Mouse (Mus musculus) stomach, embryonic 14.5 days (tissue): Measurements from ENCODE around the gene Bcar3. TPM values are rescaled to one million over a fixed set of nuclear protein-coding genes. Genes with fewer than 3 reads are reported as not detected.
A peak's percentile ranks its signal among the peaks of the same experiment; 100 is the strongest.
"Not testable (repeated sequence)": the region's sequence is repeated elsewhere in the genome, so short reads cannot be mapped to it uniquely, and the experiment has no call there.

ENCODE experiments used
- ATAC-seq: fragments of 200-750 bp; cut with Nextera tagmentation; 2 replicates; pipeline ENCODE4 v1.8.0; 2017; ENCODE audit warnings: low read depth, moderate TSS enrichment; ENCODE audit not compliant: insufficient number of reproducible peaks, insufficient read depth, low FRiP score
- H3K27ac ChIP-seq: fragments of 300-500 bp; sonication (generic); 2 replicates; pipeline ENCODE4 v1.5.1; 2014; ENCODE audit warnings: mild to moderate bottlenecking, low read length, moderate library complexity, mixed read lengths
- H3K27me3 ChIP-seq: fragments of 300-500 bp; sonication (generic); 2 replicates; pipeline ENCODE4 v1.6.1; 2014; ENCODE audit warnings: low read length, control low read depth, mixed read lengths; ENCODE audit not compliant: control insufficient read depth, insufficient read depth
- H3K36me3 ChIP-seq: fragments of 300-500 bp; sonication (generic); 2 replicates; pipeline ENCODE4 v1.6.1; 2014; ENCODE audit warnings: mild to moderate bottlenecking, control low read depth, low read length, moderate library complexity, mixed read lengths; ENCODE audit not compliant: control insufficient read depth, insufficient read depth
- H3K4me1 ChIP-seq: fragments of 300-500 bp; sonication (generic); 2 replicates; pipeline ENCODE4 v1.6.1; 2014; ENCODE audit warnings: low read length, control low read depth, mixed read lengths; ENCODE audit not compliant: control insufficient read depth, insufficient read depth
- H3K4me2 ChIP-seq: fragments of 300-500 bp; sonication (generic); replicated peaks from 2 replicates; pipeline ENCODE4 v1.6.1; 2014; ENCODE audit warnings: low read depth, low read length, control low read depth
- H3K4me3 ChIP-seq: fragments of 300-500 bp; sonication (generic); 2 replicates; pipeline ENCODE4 v1.5.1; 2014; ENCODE audit warnings: low read depth, low read length, control low read depth
- H3K9ac ChIP-seq: fragments of 300-500 bp; sonication (generic); replicated peaks from 2 replicates; pipeline ENCODE4 v1.6.1; 2014; ENCODE audit warnings: low read depth, mild to moderate bottlenecking, control low read depth, low read length, moderate library complexity, mixed read lengths
- H3K9me3 ChIP-seq: fragments of 300-500 bp; sonication (generic); 2 replicates; pipeline ENCODE4 v1.6.1; 2016; ENCODE audit warnings: low read depth, low read length, control low read depth; ENCODE audit not compliant: control insufficient read depth
- WGBS: fragments of 180-500 bp; shearing (Covaris S2); extraction: QIAGEN DNeasy Blood & Tissue Kit; methylation state at CpG from one replicate; pipeline ENCODE4 v1.1.7; 2014; 5-methylcytosine and 5-hydroxymethylcytosine counted together
- polyA plus RNA-seq: library from polyadenylated mRNA; unstranded; fragments of >200 nt; fragmentation: Nextera tagmentation; extraction: Ambion mirVana; gene quantifications from 2 replicates; pipeline ENCODE4 v1.2.1, GENCODE M21; 2014

The Bcar3 gene
- polyA plus RNA-seq, 1 experiment from 2014 or later: 11.3 TPM

DNA sequence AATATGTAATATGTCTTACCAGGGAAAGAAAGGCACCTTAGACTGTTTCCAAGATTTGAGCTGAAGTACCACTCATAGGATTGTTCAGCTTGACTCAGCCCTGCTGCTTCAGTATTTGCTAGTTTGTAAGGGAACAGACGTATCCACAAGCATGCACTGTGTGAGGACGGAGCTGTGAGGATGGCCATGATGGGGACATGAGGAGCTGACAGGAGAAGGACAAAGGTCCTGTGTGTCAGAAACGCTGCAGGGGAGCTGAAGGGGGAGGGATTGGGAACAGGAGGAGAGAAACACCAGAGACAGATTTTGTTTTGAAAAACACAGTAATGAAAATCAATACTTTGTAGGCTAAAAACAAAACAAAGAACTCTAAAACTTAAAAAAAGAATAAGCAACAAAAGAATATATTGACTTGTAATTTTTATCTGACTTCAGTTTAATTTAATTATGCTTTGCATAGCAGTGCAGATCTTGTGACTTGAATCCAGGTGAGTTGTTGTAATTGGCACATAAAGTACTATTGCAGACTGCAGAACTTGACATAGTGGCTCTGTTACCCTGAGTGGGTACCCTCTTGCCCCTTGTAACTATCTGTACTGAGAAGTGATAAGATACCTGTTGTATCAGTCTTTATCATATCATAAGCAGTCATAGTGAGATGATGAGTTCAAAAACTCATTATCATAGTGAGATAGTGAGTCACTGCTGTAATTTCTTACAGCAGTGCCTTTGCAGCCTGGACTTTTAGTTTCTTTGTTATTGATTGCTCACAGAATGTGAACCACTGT is 41.3 kb upstream of the Bcar3 start:
- H3K4me3 ChIP-seq: no peak overlapping the region
- ATAC-seq: no peak
- no peaks in the 10 kb centered on the region for H3K27me3 ChIP-seq
- H3K4me2 ChIP-seq: no peak overlapping the region
- 61% methylated on average over 3 of the region's 3 CpGs for WGBS
- H3K4me1 ChIP-seq: no peaks in the 10 kb centered on the region
- no peaks in the 10 kb centered on the region for H3K9me3 ChIP-seq
- H3K36me3 ChIP-seq: no peaks in the 10 kb centered on the region
- no peak overlapping the region for H3K27ac ChIP-seq
- H3K9ac ChIP-seq: no peak overlapping the region

DNA sequence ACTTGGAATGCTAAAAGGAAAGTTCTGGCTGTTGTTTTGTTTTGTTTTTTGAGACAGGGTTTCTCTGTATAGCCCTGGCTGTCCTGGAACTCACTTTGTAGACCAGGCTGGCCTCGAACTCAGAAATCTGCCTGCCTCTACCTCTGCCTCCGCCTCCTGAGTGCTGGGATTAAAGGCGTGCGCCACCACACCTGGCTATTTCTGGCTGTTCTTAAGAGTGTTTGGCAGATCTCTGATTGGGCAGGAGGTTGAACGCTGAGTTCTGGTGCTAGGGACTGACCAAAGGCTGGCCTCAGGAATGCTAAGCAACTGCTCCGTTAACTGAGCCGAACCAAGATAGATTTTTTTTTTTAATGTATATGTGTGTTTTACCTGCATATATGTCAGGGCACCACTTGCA is 39.9 kb upstream of the Bcar3 start:
- not testable (repeated sequence) for H3K9me3 ChIP-seq, H3K4me3 ChIP-seq, H3K4me1 ChIP-seq, H3K27me3 ChIP-seq, H3K4me2 ChIP-seq, H3K36me3 ChIP-seq, H3K9ac ChIP-seq, H3K27ac ChIP-seq, ATAC-seq
- WGBS: 84% methylated on average over 7 of the region's 7 CpGs

DNA sequence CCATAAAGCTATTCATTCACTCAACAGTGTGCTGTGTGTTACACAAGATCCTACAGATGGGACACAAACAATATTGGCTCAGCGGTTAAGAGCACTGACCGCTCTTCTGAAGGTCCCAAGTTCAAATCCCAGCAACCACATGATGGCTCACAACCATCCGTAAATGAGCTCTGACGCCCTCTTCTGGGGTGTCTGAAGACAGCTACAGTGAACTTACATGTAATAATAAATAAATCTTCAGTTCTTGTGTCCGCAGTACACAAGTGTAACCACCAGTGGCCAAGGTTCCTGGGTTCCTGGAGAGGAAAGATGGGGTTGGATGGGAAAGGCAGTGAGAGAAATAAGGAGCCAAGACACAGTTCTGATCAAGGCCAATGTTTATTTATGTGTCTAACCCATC is 23.9 kb upstream of the Bcar3 start:
- Histone ChIP-seq H3K4me2 (no peak overlapping the region), H3K27ac (no peak overlapping the region), H3K27me3 (no peaks in the 10 kb centered on the region), H3K4me3 (no peak overlapping the region), H3K36me3 (peaks cover 4% of the 10 kb centered on the region; the same call in 1 of the 2 replicates), H3K4me1 (peaks cover 1% of the 10 kb centered on the region; the same call in 1 of the 2 replicates), H3K9ac (no peak overlapping the region), H3K9me3 (no peaks in the 10 kb centered on the region)
- WGBS: 69% methylated on average over 5 of the region's 5 CpGs
- no peak for ATAC-seq

DNA sequence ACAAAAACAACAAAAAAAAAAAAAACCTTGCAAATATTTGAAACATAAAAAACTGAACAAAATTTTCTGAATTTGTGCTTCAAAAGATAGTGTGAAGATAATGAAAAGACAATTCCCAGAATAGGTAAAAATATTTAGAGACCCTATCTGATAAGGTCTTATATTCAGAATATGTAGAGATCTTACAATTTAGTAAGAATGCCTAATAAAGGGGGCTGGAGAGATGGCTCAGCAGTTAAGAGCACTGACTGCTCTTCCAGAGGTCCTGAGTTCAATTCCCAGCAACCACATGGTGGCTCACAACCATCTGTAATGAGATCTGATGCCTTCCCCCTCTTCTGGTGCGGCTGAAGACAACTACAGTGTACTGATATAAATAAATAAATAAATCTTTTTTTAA is 21.4 kb upstream of the Bcar3 start:
- H3K36me3 ChIP-seq: peaks cover 19% of the 10 kb centered on the region
- ATAC-seq, H3K27ac ChIP-seq: not testable (repeated sequence)

DNA sequence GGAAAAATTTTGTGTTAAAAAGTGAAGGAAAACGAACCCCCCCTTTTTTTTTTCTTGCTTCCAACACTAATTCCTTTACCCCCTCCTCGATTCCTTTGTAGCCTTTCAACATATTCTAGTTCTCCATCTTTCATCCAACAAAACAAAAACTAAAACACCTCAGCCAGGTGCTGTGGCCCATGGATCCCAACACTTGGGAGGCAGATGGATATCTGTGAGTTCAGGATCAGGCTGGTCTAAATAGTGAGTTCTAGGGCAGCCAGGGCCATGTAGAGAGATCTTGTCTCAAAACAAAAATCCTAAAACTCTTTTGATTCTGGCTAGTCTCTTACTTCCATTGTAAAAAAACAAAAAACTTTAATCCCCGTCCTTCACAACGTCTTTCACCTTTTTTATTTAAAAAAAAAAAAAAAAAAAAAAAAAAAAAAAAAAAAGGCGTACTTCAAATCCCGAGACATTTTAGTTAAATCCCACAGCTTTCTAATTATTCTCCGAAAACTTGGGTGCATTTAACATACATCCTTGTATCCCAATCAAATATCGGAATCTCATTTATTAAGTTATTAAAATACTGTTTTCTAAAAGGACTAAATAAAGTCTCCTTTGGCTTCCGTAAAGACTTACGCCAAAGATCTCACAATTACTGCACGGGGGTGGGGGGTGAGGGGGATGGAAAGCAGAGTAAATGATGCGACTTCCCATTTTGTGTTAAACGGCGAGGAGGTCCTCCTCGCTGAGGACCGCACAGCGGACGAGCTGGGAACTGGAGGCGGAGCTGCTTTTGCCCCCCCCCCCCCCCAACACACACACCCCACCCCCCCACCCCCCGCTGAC is 20.3 kb upstream of the Bcar3 start:
- WGBS: 9% methylated on average over 20 of the region's 20 CpGs
- Histone ChIP-seq H3K4me2 (peak overlapping the region; percentile 21; the same call in 1 of the 2 replicates), H3K27ac (no peak overlapping the region), H3K9me3 (no peaks in the 10 kb centered on the region), H3K27me3 (no peaks in the 10 kb centered on the region), H3K36me3 (peaks cover 28% of the 10 kb centered on the region), H3K4me1 (peaks cover 27% of the 10 kb centered on the region), H3K4me3 (peak overlapping the region; percentile 98), H3K9ac (no peak overlapping the region)
- no peak for ATAC-seq

More for the DNA sequence above, 21.4 kb upstream of the Bcar3 start:
- not testable (repeated sequence) for H3K9ac ChIP-seq, H3K4me3 ChIP-seq, H3K9me3 ChIP-seq, H3K27me3 ChIP-seq, H3K4me2 ChIP-seq
- H3K4me1 ChIP-seq: peaks cover 24% of the 10 kb centered on the region
- 86% methylated on average over 1 of the region's 1 CpGs for WGBS

DNA sequence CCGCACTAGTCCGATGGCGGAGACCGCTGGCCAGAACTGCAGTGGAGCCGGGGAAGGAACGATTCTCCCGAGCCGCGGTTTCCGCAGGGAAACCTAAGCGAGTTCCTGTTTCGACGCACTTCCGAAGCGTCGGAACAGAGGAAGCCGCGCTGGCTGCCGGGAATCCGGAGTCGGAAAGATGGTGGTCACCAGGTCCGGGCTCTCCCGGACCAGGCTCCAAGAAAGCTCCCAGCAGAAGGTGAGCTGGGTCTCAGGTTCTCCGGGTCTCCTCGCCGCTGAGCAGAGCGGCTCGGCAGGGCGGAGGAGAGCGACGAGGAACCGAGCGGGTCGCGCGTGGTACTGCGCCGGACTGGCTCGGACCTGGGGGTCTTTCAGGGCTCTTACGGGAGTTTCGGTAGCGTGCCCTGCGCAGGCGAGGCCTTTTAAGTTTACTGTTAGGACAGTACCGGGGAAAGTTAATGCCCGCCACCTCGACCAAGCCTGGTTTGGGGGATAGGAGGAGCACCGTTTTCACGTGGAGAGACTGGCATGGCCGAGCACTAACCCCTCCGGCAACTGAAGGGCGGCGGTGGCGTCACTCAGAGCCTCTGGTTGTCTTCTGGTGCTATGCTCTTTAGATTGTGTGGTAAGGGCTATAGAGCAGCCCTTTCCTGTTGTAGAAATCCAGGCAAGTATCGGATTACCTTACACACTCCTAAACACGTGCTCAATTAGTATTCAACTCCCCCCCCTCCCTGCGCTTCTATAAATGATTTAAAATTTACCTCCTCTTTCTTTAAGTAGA is 19.5 kb upstream of the Bcar3 start, which contains the start of gene Dnttip2:
Dnttip2 (plus strand) TSS at position 148 of the 784 bp plus-strand sequence.
- WGBS: under 1% methylated on average over 57 of the region's 57 CpGs
- Histone ChIP-seq H3K4me3 (peak within 1 kb of the TSS; percentile 98), H3K36me3 (peaks cover 37% of the 10 kb centered on the region), H3K4me1 (peaks cover 27% of the 10 kb centered on the region), H3K27me3 (no peaks in the 10 kb centered on the region), H3K9ac (peak within 1 kb of the TSS; percentile 90), H3K27ac (peak within 1 kb of the TSS; percentile 61; the same call in 1 of the 2 replicates), H3K4me2 (peak within 1 kb of the TSS; percentile 72), H3K9me3 (no peaks in the 10 kb centered on the region)
- peak; percentile 95 for ATAC-seq

DNA sequence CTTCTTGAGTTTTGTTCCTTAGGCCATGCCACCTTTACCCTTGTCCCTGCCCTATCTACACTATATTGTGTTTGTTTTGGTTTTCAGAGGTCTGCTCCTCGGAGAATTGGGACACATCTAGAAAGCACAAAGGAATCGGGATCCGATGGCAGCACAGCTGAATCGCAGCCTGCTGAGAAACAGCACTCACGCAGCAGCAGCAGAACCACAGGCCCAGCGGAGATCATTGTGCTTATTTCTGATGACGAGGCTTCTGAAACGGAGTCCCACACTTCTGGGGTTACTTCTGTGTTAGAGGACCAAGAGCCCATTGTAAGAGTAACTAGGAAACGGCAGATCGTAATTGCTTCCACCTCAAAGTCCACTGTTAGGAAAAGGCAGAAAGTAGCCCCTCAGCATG is 18.8 kb upstream of the Bcar3 start:
- peak overlapping the region; percentile 72 for H3K4me2 ChIP-seq
- no peaks in the 10 kb centered on the region for H3K9me3 ChIP-seq
- ATAC-seq: no peak
- peaks cover 43% of the 10 kb centered on the region for H3K36me3 ChIP-seq
- peaks cover 27% of the 10 kb centered on the region for H3K4me1 ChIP-seq
- WGBS: 77% methylated on average over 10 of the region's 10 CpGs
- H3K4me3 ChIP-seq: peak overlapping the region; percentile 98
- H3K9ac ChIP-seq: no peak overlapping the region
- no peaks in the 10 kb centered on the region for H3K27me3 ChIP-seq
- H3K27ac ChIP-seq: no peak overlapping the region

DNA sequence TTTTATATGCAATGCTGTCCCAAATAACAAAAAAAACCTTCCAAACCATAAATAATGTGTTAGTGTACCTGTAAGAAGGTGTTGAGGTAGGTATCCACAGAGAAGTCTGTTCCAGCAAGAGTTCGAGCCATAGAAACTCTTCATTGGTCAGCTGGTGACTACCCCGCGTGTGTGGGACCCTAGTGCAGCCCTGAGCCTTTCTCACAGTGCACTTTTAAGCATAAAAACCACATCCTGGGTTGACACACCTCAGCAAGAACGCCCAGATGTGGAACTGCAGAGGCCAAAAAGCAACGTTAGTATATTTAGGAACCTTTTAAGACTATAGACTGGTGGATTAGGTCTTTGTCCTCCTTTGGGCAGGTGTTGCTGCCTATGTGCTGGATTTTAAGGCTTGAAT is 6.7 kb upstream of the Bcar3 start:
- Histone ChIP-seq H3K4me2 (no peak overlapping the region), H3K36me3 (peaks cover 23% of the 10 kb centered on the region), H3K4me3 (no peak overlapping the region), H3K9me3 (no peaks in the 10 kb centered on the region), H3K27me3 (no peaks in the 10 kb centered on the region), H3K4me1 (0 out of 2 replicates have a peak, but pooled peaks cover 1% of the 10 kb centered on the region), H3K9ac (no peak overlapping the region), H3K27ac (no peak overlapping the region)
- WGBS: 73% methylated on average over 5 of the region's 5 CpGs
- ATAC-seq: no peak
